Mouse (Mus musculus) kidney, postnatal 4 days (tissue): ENCODE measurements around the gene Rffl.

ENCODE experiments used
- DNase-seq, 2 experiments: peaks; one replicate each; pipeline ENCODE4 v3.0.0; 2021; ENCODE audit warnings: mixed read lengths in 2 of 2

Gene Rffl

GRCm38 (mm10) chr11:82870173-82871030 lies 608 bp downstream of the Rffl start:
- DNase-seq, result peak; percentile 72 to 82

- peak in 1 of 2 experiments; percentile 34 for DNase-seq
These were observed 1.4 kb downstream of the Rffl start for GRCm38 (mm10) chr11:82869506-82870172.

GRCm38 (mm10) chr11:82867956-82868355 lies 3.1 kb downstream of the Rffl start:
- no peak for DNase-seq

DNA sequence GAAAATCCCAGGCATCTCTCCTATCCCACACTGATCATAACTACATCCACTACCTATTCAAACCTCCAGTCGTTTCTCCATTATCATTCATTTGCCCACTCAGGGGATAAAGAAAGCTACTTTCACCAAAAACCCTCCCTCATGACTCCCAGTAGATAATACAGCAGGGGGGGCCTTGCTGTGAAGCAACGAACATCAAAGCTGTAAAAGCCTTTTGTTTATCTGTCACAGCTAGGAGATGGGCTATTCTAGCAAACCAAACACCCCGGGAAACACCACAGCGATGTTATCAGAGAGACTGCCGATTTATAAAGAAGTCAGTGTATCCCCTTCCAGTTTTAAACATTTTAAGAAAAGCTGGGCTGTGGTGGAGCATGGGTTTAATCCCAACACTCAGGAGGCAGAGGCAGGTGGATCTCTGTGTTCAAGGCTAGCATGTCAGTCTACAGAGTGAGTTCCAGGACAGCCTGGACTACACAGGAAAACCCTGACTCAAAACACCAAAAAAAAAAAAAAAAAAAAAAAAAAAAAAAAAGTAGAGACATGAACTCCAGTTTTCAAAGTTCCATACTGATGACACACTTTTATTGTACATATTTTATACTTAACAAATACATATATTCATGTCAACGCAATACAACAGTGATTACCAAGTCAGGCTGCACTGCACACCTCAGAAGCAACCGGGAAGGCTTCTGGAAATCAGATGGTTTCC lies 4.0 kb downstream of the Rffl start:
- no peak for DNase-seq

DNA sequence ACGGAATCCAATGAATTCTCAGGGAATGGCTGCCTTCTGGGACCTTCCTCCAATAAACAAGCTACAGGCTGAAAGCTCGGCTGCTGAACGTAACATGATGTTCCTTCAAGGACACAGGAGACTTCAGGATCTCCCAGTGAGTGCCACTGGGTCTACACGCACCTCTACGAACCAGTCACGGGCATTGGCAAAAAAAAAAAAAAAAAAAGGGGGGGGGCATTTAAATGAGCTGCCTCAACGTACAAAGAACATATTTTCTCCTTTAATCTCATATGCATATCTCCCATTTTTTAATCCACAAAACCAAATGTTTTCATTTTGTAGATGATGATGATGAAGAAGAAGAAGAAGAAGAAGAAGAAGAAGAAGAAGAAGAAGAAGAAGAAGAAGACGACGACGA lies 5.1 kb downstream of the Rffl start:
- no peak for DNase-seq

DNA sequence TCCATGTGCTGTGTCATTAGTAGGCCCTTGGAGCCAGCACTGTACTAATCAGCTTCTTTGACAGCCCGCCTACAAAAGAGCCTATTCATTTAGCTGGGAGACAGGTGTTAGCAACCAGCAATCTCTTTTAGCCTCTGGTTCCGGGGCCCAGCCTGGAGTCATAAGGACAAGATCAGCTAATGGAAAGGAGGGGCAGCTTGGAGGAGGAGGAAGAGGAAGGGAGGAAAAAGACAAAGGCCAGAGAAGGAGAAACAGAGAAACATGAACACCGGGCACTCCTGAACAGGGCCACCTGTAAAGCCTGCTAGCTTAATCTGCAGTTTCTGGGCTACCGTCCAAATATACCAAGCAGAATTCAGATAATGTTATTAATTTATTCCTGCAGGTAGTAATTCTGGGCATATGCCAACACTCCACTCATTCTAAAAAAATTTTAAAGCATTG lies 7.5 kb downstream of the Rffl start:
- no peak for DNase-seq

DNA sequence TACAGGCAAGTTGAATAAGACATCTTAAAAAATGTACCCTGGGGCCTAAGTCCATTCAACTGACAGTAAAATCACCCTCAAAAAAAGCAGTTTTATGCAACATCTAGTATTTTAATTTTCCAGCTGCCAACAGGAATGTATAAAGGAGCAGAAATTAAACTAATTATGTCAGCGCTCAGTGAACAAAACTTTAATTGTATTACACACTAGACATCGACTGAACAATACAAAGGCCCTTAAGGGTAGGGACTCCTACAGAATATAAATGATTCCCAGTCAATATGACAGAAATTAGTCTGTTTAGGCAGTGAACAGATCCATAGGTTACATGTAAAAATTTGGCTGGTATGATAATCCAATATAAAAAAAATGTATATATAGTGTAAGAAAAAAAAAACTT lies 8.0 kb downstream of the Rffl start:
- DNase-seq, result no peak

DNA sequence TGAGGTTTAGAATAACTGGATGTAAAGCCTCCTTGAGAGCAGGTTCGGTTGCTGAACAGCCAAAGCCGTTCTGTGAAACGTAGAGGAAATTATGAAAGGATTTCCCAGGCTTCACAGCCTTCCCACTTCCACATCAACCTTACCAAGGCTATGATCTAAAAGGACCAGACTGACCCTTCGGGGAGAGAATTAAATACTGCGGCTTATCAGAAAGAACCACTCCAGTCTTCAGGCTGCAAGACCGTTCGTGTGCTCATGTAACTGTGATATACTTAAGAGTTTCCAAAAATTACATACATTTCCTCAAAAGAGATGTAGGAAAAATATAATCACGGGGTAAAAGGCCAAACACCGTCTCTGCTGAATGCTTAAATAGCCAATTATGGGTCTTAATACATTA lies 8.4 kb downstream of the Rffl start:
- DNase-seq, result no peak

DNA sequence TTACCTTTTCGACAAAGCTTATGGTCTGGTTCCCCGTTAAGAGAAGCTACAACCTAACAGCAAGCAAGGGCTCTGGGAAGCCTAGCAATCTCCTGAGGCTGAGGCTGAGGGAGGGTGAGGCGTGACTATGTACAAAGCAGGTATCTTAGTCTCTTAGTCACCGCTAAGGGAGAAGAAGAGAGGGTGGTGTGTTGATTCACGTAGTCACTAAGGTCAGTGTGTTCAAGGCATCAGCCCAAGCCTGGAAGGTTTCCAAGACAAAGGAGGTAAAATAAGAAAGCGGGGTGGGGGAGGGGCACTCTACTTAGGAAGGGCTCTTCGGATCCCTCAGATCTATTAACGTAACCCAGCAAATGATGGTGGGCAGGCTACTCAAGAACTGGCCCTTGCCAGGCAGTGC lies 9.5 kb downstream of the Rffl start:
- no peak for DNase-seq

DNA sequence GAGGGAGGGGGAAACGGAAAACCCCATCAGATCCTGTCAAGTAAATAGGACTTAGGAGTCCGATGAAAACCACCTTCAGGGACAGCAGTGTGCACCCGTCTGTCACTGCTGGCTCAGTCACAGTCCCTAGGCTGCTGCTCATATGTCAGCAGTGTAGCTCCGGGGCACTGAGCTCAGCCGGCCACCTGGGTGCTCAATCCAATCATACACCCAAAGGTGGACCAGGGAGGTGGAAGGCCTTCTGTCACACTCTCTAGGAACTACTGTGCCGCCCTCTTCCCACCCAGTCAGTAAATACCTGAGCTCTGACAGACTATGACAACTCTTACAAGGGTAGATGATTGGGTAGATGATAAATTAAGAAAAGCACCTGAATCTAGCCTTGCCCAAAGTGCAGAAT lies 10.3 kb downstream of the Rffl start:
- DNase-seq, result no peak

DNA sequence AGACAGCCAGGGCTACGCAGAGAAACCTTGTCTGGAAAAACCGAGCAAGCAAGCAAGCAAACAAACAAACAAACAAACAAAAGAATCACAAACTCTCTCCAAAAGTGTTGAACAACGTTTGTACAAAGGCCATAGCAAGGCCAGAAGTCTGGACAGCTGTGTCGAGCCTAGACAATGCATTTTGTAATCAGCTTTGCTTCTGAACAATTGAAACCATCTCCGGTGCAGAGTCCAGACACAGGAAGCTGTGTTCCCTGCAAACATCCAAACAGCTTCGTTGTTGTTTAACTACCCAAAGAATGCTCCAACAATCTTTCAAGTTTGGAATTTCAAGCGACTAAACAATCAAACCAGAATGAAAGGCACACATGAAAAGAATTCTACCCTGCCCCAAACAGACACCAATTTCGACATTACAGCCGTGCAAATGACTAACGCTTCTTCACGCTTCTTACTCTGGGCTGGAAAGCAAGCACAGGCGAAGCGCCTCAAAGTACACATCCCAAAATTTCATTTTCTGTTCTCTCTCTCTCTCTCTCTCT lies 13.6 kb downstream of the Rffl start:
- no peak for DNase-seq

GRCm38 (mm10) chr11:82856032-82856431 lies 15.0 kb downstream of the Rffl start:
- DNase-seq, result peak in 1 of 2 experiments; percentile 37

GRCm38 (mm10) chr11:82855327-82855973 lies 15.6 kb downstream of the Rffl start:
- peak in 1 of 2 experiments; percentile 33 for DNase-seq

GRCm38 (mm10) chr11:82854111-82854510 lies 16.9 kb downstream of the Rffl start:
- DNase-seq, result no peak

DNA sequence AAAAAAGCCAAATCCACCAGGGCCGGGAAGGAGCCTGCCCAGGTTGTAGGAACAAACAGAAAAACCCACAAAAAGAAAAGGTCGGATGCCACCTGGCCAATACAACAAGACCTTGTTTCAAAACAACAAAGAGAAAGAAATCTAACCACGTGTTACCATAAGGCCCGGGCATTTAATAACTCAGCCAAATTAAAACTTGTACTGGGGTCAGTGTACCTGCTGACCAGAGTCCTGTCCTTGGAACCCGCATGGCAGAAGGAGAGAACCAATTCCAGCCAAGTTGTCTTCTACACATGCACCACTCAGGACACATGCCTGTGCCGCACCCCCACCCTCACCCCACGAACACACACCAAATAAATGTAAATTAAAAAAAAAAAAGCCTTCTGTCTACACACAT lies 18.1 kb downstream of the Rffl start:
- DNase-seq, result no peak

- DNase-seq, result no peak
These were observed 18.5 kb downstream of the Rffl start for GRCm38 (mm10) chr11:82852540-82852939.

GRCm38 (mm10) chr11:82852115-82852514 lies 18.9 kb downstream of the Rffl start:
- DNase-seq, result no peak

GRCm38 (mm10) chr11:82850259-82850658 lies 20.8 kb downstream of the Rffl start:
- no peak for DNase-seq

DNA sequence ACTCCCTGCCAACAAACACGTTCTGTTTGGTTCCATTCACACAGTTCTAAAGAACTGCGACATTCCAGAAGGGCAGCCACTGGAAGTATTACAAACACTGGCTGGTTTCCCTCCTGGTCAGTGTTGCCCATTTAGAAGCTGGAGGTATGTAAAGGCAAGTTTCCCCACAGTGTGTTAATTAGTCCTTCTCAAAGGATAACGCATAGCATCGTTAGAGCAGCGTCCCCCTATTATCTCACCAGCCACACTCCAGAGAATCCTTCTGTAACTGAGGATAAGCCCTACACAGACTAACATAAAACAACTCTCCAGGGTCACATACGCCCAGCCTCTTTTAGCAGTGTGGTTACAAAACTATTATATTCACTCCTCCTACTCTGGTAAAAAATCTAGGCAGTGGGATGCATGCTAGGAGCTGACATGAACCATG lies 23.4 kb downstream of the Rffl start:
- peak in 1 of 2 experiments; percentile 27 for DNase-seq

GRCm38 (mm10) chr11:82846938-82847337 lies 24.1 kb downstream of the Rffl start:
- no peak for DNase-seq

DNA sequence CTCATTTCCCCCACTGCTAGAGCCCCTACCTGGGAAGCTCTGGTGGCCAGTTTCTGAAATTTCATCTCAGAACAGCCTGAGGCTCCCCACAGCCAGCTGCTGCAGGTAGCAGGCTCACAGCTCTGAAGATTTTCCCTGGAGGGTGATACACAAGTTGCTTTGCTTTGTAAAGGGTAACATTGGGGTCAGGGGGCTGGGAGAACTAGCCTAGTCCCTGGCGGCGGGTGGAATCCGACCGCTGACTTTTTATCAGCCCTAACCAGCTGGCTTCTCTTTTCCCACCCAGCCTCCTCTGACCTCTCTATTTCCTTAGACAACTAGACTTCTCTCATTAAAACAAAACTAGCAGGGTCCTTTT lies 25.0 kb downstream of the Rffl start:
- no peak for DNase-seq

GRCm38 (mm10) chr11:82845415-82846078 lies 25.5 kb downstream of the Rffl start:
- DNase-seq, result peak; percentile 64 to 80
